Mouse (Mus musculus) embryonic facial prominence, embryonic 13.5 days (tissue): ENCODE measurements around the gene Abr. TPM values are rescaled to one million over a fixed set of nuclear protein-coding genes. Genes with fewer than 3 reads are reported as not detected.
A peak's percentile ranks its signal among the peaks of the same experiment; 100 is the strongest.

ENCODE experiments used
- ATAC-seq: fragments of 200-750 bp; cut with Nextera tagmentation; 2 replicates; pipeline ENCODE4 v1.8.0; 2017; ENCODE audit warnings: low read depth; ENCODE audit not compliant: insufficient number of reproducible peaks, insufficient read depth, low FRiP score, low TSS enrichment
- H3K27ac ChIP-seq: fragments of 300-500 bp; sonication (generic); 2 replicates; pipeline ENCODE4 v1.5.1; 2015; ENCODE audit warnings: moderate library complexity, mild to moderate bottlenecking, inconsistent platforms
- H3K27me3 ChIP-seq: fragments of 300-500 bp; sonication (generic); 2 replicates; pipeline ENCODE4 v1.6.1; 2015; ENCODE audit warnings: mild to moderate bottlenecking, inconsistent platforms
- H3K36me3 ChIP-seq: fragments of 300-500 bp; sonication (generic); 2 replicates; pipeline ENCODE4 v1.6.1; 2015; ENCODE audit warnings: mild to moderate bottlenecking, inconsistent platforms
- H3K4me1 ChIP-seq: fragments of 300-500 bp; sonication (generic); 2 replicates; pipeline ENCODE4 v1.6.1; 2015; ENCODE audit warnings: inconsistent platforms
- H3K4me2 ChIP-seq: fragments of 300-500 bp; sonication (generic); 2 replicates; pipeline ENCODE4 v1.6.1; 2015; ENCODE audit warnings: moderate library complexity, mild to moderate bottlenecking, inconsistent platforms
- H3K4me3 ChIP-seq: fragments of 300-500 bp; sonication (generic); 2 replicates; pipeline ENCODE4 v1.5.1; 2015; ENCODE audit warnings: mild to moderate bottlenecking, inconsistent platforms
- H3K9ac ChIP-seq: fragments of 300-500 bp; sonication (generic); 2 replicates; pipeline ENCODE4 v1.6.1; 2015; ENCODE audit warnings: mild to moderate bottlenecking, inconsistent platforms
- H3K9me3 ChIP-seq: fragments of 300-500 bp; sonication (generic); 2 replicates; pipeline ENCODE4 v1.6.1; 2016; ENCODE audit warnings: inconsistent platforms
- WGBS: fragments of 180-500 bp; shearing (Covaris S2); methylation state at CpG from one replicate; pipeline ENCODE4 v1.1.7; 2015; ENCODE audit warnings: mixed read lengths; 5-methylcytosine and 5-hydroxymethylcytosine counted together
- polyA plus RNA-seq: library from polyadenylated mRNA; unstranded; fragments of >200 nt; fragmentation: Nextera tagmentation; extraction: Ambion mirVana; gene quantifications from 2 replicates; pipeline ENCODE4 v1.2.1, GENCODE M21; 2015

The Abr gene
- polyA plus RNA-seq, 1 experiment from 2014 or later: 35.5 TPM

GRCm38 (mm10) chr11:76647062-76647461 is 24.9 kb upstream of the Abr start:
- ATAC-seq: no peak; the same call in 1 of the 2 replicates
- Histone ChIP-seq H3K9ac (0 out of 2 replicates have a peak overlapping the region, but pooled peaks have one; percentile 23), H3K4me3 (peak overlapping the region; percentile 13; the same call in 1 of the 2 replicates), H3K27me3 (no peaks in the 10 kb centered on the region), H3K4me1 (peaks cover 31% of the 10 kb centered on the region), H3K36me3 (no peaks in the 10 kb centered on the region), H3K27ac (no peak overlapping the region), H3K4me2 (peak overlapping the region; percentile 55), H3K9me3 (no peaks in the 10 kb centered on the region)
- 2% methylated on average over 7 of the region's 7 CpGs for WGBS

GRCm38 (mm10) chr11:76645955-76646354 is 23.8 kb upstream of the Abr start:
- H3K27me3 ChIP-seq: no peaks in the 10 kb centered on the region
- H3K4me1 ChIP-seq: peaks cover 31% of the 10 kb centered on the region
- peak overlapping the region; percentile 65 for H3K4me2 ChIP-seq
- no peak overlapping the region for H3K9ac ChIP-seq
- ATAC-seq: no peak
- H3K27ac ChIP-seq: no peak overlapping the region
- H3K9me3 ChIP-seq: no peaks in the 10 kb centered on the region
- no peaks in the 10 kb centered on the region for H3K36me3 ChIP-seq
- H3K4me3 ChIP-seq: peak overlapping the region; percentile 36
- 1% methylated on average over 19 of the region's 19 CpGs for WGBS

GRCm38 (mm10) chr11:76645036-76645435 is 22.9 kb upstream of the Abr start:
- H3K9me3 ChIP-seq: no peaks in the 10 kb centered on the region
- 0 out of 2 replicates have a peak overlapping the region, but pooled peaks have one; percentile 21 for H3K9ac ChIP-seq
- H3K4me3 ChIP-seq: no peak overlapping the region
- H3K4me1 ChIP-seq: peaks cover 31% of the 10 kb centered on the region
- H3K27me3 ChIP-seq: no peaks in the 10 kb centered on the region
- H3K4me2 ChIP-seq: peak overlapping the region; percentile 65; the same call in 1 of the 2 replicates
- no peak overlapping the region for H3K27ac ChIP-seq
- WGBS: 27% methylated on average over 9 of the region's 9 CpGs
- H3K36me3 ChIP-seq: no peaks in the 10 kb centered on the region
- no peak for ATAC-seq

- Histone ChIP-seq H3K27ac (no peak overlapping the region), H3K9me3 (no peaks in the 10 kb centered on the region), H3K36me3 (no peaks in the 10 kb centered on the region), H3K27me3 (no peaks in the 10 kb centered on the region), H3K9ac (no peak overlapping the region), H3K4me3 (no peak overlapping the region), H3K4me1 (peaks cover 34% of the 10 kb centered on the region), H3K4me2 (0 out of 2 replicates have a peak overlapping the region, but pooled peaks have one; percentile 65)
- ATAC-seq: no peak
- 17% methylated on average over 6 of the region's 6 CpGs for WGBS
Measured at GRCm38 (mm10) chr11:76644257-76644656, 22.1 kb upstream of the Abr start.

DNA sequence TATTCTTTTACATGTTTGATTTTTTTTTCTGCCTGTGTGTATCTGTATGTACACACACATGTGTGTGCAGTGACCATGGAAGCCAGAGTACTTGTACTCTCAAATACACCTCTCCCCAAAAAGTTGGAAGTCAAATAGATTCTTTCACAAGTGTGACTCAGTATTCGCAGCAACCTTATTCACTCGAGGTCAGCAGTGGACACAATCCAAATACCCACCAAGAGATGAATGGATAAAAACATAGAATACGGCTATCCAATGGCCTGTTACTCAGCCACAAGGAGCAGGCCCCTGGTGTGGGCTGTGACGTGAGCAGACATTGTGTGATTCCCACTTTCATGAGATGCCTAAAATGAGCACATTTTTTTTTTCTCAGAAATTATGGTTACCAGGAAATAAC is 18.1 kb upstream of the Abr start:
- Histone ChIP-seq H3K27me3 (no peaks in the 10 kb centered on the region), H3K36me3 (no peaks in the 10 kb centered on the region), H3K4me2 (no peak overlapping the region), H3K9me3 (no peaks in the 10 kb centered on the region), H3K4me3 (no peak overlapping the region), H3K4me1 (peaks cover 18% of the 10 kb centered on the region), H3K9ac (no peak overlapping the region), H3K27ac (no peak overlapping the region)
- no peak for ATAC-seq
- WGBS: 70% methylated on average over 4 of the region's 4 CpGs

- no peak overlapping the region for H3K4me3 ChIP-seq
- H3K36me3 ChIP-seq: no peaks in the 10 kb centered on the region
- H3K4me1 ChIP-seq: peaks cover 10% of the 10 kb centered on the region
- no peaks in the 10 kb centered on the region for H3K9me3 ChIP-seq
- no peak overlapping the region for H3K27ac ChIP-seq
- ATAC-seq: no peak
- peak overlapping the region; percentile 9; the same call in 1 of the 2 replicates for H3K4me2 ChIP-seq
- H3K9ac ChIP-seq: no peak overlapping the region
- no peaks in the 10 kb centered on the region for H3K27me3 ChIP-seq
- 67% methylated on average over 17 of the region's 17 CpGs for WGBS
Measured at GRCm38 (mm10) chr11:76639269-76639985, 17.3 kb upstream of the Abr start.

GRCm38 (mm10) chr11:76630487-76630886 is 8.4 kb upstream of the Abr start:
- no peak overlapping the region for H3K4me2 ChIP-seq
- H3K9me3 ChIP-seq: no peaks in the 10 kb centered on the region
- H3K27ac ChIP-seq: no peak overlapping the region
- 85% methylated on average over 5 of the region's 5 CpGs for WGBS
- no peaks in the 10 kb centered on the region for H3K4me1 ChIP-seq
- no peak for ATAC-seq
- H3K4me3 ChIP-seq: no peak overlapping the region
- no peak overlapping the region for H3K9ac ChIP-seq
- H3K27me3 ChIP-seq: no peaks in the 10 kb centered on the region
- no peaks in the 10 kb centered on the region for H3K36me3 ChIP-seq

GRCm38 (mm10) chr11:76630023-76630422 is 7.9 kb upstream of the Abr start:
- Histone ChIP-seq H3K27me3 (no peaks in the 10 kb centered on the region), H3K4me1 (no peaks in the 10 kb centered on the region), H3K9me3 (no peaks in the 10 kb centered on the region), H3K36me3 (no peaks in the 10 kb centered on the region), H3K27ac (no peak overlapping the region), H3K9ac (no peak overlapping the region), H3K4me3 (no peak overlapping the region), H3K4me2 (no peak overlapping the region)
- no peak for ATAC-seq
- WGBS: 35% methylated on average over 2 of the region's 2 CpGs

GRCm38 (mm10) chr11:76628613-76629012 is 6.5 kb upstream of the Abr start:
- Histone ChIP-seq H3K4me1 (peaks cover 7% of the 10 kb centered on the region), H3K9me3 (no peaks in the 10 kb centered on the region), H3K9ac (no peak overlapping the region), H3K27ac (no peak overlapping the region), H3K4me3 (no peak overlapping the region), H3K36me3 (no peaks in the 10 kb centered on the region), H3K27me3 (no peaks in the 10 kb centered on the region), H3K4me2 (no peak overlapping the region)
- 83% methylated on average over 5 of the region's 5 CpGs for WGBS
- ATAC-seq: no peak

DNA sequence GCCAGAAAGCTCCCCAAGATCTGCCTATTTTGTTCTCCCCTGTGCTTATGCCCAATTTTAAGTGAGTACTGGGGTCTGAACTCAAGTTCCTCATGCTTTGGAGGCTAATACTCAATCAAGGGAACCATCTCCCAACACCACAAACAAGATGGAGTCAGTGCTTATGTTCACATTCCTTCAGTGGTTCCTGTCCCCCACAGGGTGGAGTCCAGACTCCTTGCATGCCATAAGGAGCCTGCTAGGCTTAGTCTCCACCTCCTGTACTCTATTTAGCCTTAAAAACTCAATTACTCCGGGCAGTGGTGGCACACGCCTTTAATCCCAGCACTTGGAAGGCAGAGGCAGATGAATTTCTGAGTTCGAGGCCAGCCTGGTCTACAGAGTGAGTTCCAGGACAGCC is 2.8 kb upstream of the Abr start:
- Histone ChIP-seq H3K36me3 (no peaks in the 10 kb centered on the region), H3K4me2 (no peak overlapping the region), H3K27me3 (peaks cover 28% of the 10 kb centered on the region), H3K9me3 (no peaks in the 10 kb centered on the region), H3K9ac (no peak overlapping the region), H3K27ac (no peak overlapping the region), H3K4me3 (no peak overlapping the region), H3K4me1 (peaks cover 24% of the 10 kb centered on the region)
- WGBS: 70% methylated on average over 3 of the region's 3 CpGs
- ATAC-seq: no peak

- WGBS: 47% methylated on average over 10 of the region's 10 CpGs
- Histone ChIP-seq H3K9ac (peak overlapping the region; percentile 72; the same call in 1 of the 2 replicates), H3K27me3 (peaks cover 28% of the 10 kb centered on the region), H3K4me3 (peak overlapping the region; percentile 61), H3K9me3 (no peaks in the 10 kb centered on the region), H3K36me3 (no peaks in the 10 kb centered on the region), H3K4me1 (peaks cover 24% of the 10 kb centered on the region), H3K4me2 (peak overlapping the region; percentile 91), H3K27ac (no peak overlapping the region)
- no peak for ATAC-seq
Measured at GRCm38 (mm10) chr11:76624071-76624470, 2.0 kb upstream of the Abr start.

DNA sequence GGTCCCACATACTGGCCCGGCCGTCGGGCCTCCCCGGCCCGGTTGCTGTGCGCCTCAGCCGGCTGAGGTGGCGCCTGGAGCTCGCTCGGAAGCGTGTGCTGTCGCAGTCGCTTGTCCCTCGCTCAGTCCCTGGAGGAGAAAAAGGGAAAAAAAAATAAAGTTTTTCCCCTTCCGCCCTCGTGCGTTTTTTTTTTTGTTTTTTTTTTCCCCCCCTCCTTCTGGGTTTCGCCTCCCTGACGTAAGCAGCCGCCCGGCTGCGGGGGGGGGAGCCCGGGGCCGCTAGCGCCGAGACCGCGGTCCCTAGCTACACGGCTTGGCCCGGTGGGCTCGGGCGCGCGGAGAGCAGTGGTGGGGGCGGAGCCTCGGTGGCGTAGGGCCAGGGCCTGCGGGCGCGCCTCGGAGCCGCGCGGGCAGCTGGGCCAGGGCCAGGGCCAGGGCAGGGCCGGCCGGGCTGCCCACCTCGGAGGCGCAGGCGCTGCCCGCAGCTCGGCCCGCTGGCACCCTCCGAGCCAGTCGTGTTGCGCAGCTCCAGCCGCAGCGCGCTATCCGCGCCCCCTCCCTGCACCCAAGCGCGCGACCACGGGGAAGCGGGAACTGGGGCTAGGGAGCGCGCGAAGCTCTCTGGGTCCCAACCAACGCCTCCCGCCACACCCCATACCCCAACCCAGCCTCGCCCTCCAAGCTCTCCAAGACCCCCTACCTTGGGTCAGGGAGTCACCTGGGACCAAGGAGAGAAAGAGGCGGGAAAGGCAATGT is 1.3 kb upstream of the Abr start:
- Histone ChIP-seq H3K27me3 (peaks cover 28% of the 10 kb centered on the region), H3K4me1 (peaks cover 24% of the 10 kb centered on the region), H3K4me2 (peak overlapping the region; percentile 91)

More for the DNA sequence above, 1.3 kb upstream of the Abr start:
- WGBS: under 1% methylated on average over 69 of the region's 72 CpGs
- H3K9me3 ChIP-seq: no peaks in the 10 kb centered on the region
- H3K9ac ChIP-seq: peak overlapping the region; percentile 72
- peak; percentile 85 for ATAC-seq
- peak overlapping the region; percentile 61 for H3K4me3 ChIP-seq
- H3K27ac ChIP-seq: no peak overlapping the region
- H3K36me3 ChIP-seq: no peaks in the 10 kb centered on the region
